Mouse (Mus musculus) fibroblast of lung, adult 2 months (primary cell): ENCODE data around the gene Phf20.
"Not testable (repeated sequence)": the region's sequence is repeated elsewhere in the genome, so short reads cannot be mapped to it uniquely, and the experiment has no call there.

Experiments
- DNase-seq: peaks from one replicate; pipeline ENCODE4 v3.0.0-alpha.2; 2011; ENCODE audit warnings: low read depth

Gene Phf20

DNA sequence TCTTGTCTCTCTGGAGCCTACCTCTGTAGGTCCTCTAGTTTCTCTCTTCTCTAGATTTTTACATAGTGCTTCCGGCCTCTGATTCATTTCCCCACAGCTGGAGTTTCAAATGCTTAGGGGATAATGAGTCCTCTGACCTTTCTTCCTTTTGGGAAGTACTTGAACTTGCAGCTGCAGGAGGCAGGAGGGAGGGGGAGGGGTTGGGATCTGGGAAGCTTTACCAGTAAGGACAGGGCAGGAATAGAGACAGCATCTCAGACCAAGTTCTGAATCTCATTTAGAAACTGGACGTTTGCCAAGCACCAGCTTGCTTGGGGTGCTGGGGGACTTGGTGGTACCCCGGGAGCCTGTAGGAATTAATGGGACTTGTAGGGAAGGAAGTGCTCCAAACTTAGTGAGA lies 3.7 kb downstream of the Phf20 start:
- DNase-seq, result no peak

DNA sequence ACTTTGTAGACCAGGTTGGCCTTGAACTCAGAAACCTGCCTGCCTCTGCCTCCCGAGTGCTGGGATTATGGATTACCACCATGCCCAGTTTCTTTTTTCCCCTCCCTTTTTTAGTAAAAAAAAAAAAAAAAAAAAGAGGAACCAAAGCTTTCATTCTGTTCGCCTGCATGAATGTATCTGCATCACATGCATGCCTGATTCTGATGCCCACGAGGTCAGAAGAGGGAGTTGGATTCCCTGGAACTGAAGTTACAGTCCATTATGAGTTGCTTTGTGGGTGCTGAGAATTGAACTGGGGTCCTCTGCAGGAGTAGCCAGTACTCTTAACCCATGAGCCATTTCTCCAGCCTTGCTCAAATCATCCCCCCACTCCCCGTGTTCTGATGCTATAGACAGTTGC lies 5.2 kb downstream of the Phf20 start:
- no peak for DNase-seq

DNA sequence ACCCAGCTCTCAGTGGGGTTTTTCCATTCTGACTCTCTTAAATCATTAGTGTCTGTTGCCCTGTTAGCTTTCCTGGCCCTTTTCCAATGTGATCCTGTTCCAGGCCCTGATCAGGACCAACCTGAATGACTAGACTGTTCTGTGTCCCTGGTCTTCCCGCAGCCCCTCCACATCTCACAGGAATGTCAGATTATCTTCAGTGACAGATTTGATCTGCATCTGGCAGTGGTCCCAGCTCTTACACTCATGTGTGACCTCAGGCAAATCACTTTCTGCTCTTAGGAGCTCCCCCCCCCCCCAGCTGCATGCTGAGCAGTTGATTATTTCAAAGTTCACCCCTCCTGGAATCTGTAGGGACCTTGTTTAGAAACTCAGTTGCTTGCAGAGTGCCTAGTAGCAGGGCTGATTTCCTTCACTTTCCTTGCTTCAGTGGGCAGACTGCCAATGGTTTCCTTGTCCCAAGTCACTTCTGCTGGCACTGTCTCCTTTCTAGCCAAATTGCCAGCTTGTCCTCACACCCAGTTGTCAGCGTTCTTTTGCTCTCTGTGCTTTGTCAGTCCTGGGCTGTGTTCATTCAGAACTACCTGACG lies 6.7 kb downstream of the Phf20 start:
- peak; percentile 51 for DNase-seq

DNA sequence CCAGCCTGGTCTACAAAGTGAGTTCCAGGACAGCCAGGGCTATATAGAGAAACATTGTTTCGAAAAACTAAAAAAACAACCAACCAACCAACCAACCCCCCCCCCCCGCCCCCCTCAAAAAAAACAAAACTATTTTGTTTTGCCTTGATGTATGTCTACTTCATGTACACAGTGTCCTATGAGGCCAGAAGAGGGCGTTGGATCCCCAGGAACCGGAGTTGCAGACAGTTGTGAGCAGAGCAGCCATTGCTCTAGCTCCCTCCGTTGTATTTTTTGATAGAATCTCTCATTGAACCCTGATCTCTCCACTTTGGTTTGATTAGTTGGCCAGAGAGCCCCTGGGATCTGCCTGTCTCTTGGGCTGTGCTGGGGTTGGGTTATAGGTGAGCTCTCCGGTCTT lies 7.7 kb downstream of the Phf20 start:
- no peak for DNase-seq

DNA sequence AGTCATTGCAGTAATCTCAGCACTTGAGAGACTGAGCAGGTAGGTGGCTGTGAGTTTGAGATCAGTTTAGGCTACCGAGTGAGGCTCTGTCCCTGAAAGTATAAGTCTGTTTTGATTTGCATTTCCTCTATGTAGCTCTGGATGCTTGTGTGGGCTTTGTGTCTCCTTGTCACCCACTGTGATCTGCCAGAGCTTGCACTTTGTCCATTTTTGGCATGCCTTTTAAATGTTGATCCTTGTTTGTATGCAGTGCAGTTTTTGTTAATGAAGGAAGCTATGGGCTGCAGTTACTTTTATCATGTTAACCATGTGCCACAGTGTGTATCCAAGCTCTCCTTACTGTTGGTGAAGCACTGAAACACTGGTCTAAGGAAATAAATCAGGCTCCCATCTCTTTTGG lies 21.5 kb downstream of the Phf20 start:
- DNase-seq, result no peak

DNA sequence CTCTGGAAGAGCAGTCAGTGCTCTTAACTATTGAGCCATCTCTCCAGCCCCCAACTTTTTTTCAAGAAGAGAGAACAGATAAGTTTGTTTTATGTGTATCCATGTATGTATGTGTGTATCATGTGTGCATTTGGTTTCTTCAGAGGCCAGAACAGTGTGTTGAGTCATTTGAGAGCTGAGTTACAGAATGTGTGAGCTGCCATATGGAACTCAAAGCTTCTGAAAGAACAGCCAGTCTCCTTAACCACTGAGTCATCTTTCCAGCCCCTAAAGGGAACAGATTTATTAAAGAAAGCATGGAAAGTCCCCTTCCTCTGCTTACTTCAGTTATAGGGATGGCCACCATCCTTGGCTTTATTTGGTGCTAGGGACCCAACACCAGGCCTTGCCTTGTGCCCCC lies 25.8 kb downstream of the Phf20 start:
- DNase-seq, result no peak

DNA sequence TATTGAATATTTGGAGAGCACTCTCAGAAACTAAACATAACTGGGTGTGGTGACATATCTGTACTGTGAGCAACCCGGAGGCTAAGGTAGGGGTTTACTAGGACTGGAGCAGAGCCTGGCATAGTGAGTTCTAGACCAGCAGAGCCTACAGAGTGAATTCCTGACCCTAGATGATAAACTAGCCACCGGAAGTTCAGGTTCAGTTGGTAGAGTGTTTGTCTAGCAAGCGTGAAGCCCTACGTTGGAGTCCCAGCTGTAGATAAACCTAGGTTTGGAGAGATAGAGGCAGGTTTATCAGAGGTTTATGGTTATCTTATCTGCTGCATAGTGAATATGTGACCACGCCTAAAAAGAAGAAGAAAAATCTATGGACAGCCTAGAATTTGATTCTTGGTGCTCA lies 27.8 kb downstream of the Phf20 start:
- DNase-seq, result no peak

DNA sequence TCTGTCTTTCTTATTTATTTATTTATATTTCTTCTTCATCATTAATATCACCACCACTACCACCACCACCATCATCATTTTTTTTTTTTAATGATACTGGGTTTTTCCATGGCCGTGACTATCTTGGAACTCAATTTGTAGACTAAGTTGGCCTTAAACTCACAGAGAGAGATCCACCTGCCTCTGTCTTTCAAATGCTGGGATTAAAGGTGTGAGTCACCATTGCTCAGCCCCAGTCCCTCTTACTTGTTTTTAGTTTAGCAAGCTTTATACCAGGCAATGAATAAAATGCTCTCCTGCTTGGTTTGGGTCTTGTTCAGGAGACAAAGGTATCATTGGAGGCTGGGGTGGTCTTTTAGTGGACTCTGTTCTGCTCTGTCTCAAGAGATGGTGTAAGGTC lies 31.4 kb downstream of the Phf20 start:
- DNase-seq, result no peak

DNA sequence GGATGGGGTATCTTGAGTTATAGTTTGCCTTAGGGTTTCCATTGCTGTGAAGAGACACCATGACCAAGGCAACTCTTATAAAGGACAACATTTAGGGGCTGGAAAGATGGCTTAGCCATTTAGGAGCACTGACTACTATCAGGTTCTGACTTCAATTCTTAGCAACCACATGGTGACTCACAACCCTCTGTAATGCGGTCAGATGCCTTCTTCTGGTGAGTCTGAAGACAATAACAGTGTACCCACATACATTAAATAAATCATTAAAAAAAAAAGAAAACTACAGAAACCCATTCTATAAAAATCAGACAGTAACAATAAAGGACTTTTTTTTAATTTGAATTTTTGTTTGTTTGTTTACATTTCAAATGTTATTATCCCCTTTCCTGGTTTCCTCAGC lies 32.9 kb downstream of the Phf20 start:
- DNase-seq, result no peak

DNA sequence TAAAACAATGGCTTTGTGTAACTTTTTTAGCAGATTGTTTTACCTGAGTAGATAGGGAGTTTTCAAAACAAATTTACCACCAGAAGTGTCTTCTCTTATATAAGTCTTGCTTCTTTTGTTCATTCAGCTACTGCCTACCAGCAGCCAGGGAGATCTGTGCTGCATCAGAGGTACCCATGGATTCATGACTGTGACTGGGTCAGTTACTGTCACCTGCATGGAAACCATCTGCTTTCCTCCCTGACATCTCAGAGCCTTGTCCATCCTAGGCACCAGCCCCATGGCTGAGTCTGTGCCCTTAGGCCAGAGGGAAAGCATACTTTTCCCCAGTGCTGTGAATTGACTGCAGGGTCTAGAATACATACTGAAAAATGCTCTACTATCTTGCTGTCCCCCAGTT lies 35.1 kb downstream of the Phf20 start:
- no peak for DNase-seq

DNA sequence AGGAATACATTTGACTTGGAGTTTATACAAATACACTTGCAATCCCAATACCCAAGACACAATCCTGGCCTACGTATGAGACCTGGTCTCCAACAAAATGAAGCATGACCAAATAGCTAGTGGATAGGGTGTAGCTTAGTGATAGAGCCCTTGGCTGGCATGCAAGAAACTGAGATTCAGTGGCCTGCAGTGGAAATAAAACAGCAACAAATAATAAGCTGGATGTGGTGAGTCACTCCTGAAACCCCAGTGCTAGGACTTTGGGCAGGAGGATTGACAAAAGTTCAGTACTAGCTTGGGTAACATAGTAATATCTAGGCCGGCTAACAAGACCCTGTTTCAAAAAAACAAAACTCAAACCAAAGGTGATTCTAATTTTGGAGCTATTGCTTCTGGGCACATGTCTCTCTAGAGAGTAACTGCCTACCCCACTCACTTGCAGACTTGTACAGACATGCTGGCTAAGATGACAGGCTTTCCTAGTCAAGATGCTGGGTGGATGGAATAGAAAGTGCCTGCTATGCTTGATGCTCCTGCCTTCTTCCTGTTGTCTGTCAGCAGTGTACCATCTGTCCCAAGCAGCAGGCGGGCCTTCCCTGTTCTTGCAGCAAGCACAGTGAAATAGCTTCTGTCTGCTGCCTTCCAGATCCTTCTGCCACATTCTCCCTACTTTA lies 37.1 kb downstream of the Phf20 start:
- DNase-seq, result peak; percentile 51

DNA sequence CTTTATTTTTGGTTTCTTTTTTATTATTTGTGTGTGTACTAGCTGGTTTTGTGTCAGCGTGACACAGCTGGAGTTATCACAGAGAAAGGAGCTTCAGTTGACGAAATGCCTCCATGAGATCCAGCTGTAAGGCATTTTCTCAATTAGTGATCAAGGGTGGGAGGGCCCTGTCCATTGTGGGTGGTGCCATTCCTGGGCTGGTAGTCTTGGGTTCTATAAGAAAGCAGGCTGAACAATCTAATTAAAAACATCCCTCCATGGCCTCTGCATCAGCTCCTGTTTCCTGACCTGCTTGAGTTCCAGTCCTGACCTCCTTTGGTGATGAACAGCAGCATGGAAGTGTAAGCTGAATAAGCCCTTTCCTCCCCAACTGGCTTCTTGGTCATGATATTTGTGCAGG lies 37.8 kb downstream of the Phf20 start:
- not testable (repeated sequence) for DNase-seq

DNA sequence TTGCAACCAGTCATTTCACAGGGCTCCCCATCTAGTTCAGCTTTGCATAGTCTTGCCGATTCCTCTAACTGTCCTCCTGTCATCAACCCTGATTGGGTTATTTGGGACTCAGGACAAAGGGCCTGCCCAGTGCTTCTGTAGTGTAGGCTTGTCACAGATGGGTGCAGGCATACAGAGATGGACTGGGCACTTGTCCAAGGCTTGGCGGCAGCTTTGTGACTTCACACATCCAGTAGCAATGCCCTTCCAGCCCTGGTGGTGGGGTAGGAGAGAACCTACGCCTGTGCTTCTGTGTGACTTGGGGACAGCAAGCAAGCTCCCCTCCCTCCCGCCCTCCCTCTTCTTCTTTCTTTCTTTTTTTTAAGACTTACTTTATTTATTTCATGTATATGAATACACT lies 39.6 kb downstream of the Phf20 start:
- DNase-seq, result no peak

DNA sequence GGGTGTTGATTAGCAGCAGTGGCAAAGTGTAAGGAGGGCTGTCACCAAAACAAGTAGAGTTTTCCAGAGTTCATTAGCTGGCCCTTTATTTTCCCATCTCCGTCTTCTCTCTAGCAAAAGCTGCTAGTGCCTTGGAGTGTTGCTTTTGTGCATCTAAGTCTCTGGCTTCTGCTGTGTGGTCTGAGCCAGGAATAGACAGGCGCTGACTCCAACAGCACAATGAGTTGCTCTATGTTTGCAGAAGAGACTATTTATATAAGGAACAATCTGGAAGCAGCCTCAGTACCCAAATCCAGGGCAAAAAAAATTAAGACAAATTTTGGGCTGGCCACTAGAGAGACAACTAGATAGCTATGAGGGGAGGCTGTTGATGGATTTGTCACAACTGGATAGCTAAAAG lies 45.4 kb downstream of the Phf20 start:
- no peak for DNase-seq

DNA sequence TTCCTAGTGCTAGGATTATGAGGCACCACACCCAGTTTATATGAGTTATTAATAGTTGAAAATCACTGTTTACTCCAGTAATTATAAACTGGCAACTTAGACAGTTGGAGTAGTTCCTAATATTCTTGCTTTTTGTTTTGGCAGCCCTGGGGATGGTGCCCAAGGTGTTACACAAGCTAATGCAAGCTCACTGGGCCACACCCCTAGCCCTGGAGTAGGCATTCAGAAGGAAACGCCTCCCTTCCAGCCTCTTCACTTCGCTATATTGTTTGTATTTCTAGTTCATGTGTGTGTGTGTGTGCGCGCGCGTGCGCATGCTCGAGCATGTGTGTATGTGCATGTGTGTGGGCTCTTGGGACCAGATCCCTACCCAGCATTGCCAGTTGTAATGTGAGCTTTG lies 46.7 kb downstream of the Phf20 start:
- DNase-seq, result no peak

DNA sequence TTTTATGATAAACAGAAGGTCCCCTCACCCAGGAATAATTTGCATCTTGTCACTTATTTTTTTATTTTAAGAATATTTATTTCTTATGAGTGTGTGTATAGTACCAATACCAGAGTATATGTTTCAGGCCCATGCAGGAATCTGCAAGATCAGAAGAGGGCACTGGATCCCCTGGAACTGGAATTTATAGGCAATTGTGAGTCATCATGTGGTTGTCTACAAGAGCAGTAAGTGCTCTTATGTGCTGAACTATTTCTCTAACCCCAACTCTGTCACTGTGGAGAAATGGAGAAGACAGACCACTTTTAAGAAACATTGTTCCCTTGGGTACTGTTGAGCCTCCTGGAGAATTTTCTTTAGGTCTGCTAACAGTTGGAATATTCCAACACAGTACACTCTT lies 51.3 kb downstream of the Phf20 start:
- DNase-seq, result no peak

DNA sequence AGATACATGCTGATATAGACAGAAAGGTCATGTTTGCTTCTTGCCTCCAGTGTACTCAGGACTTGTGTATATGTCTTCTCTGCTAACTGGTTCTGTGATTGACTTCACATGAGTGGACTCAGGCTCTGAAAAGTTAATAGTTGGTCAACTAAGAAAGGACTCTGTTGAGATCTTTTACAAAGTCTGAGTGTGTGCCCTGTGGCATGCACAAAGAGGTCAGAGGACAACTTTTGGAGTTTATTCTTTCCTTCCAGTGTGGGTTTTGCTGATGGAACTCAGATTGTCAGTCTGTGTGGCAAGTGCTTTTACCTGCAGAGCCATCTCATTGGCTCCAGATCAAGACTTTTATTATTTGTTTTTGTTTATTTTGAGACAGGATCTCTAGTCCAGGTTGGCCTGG lies 54.5 kb downstream of the Phf20 start:
- DNase-seq, result no peak

DNA sequence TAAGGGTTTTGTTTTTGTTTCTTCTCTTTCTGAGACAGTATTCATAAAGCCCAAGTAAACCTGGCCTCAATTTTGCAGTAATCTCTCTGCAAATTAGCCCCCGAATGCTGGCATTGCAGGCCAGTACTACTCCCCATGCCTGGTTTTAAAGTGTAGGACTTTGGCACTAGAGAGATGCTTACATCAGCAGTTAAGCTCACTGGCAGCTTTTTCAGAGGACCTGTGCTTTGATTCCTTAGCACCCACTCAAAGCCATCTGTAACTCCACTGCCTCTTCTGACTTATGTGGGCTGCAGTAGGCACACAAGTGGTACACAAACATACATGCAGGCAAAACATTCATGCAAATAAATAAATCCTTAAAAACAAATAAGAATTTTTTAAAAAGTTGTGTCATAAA lies 55.0 kb downstream of the Phf20 start:
- DNase-seq, result no peak

DNA sequence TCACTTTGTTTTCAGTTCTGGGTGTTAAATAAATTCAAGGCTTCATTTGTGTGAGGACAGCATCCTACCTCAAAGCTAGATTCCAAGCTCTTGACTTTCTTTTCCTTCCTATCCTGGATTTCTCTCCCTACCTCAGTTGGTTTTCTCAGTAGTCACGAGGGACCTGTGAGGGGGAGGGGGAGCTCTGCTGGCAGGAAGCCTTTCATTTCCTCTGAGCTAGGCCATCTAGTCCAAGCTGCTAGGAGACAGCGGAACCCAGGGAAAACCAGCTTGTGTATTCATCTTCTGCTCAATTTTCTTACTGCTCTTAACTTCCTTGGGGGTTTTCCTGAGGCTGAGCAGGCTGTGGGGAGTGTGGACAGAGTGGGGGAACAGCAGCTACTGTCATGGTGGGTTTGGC lies 60.8 kb downstream of the Phf20 start:
- DNase-seq, result no peak

DNA sequence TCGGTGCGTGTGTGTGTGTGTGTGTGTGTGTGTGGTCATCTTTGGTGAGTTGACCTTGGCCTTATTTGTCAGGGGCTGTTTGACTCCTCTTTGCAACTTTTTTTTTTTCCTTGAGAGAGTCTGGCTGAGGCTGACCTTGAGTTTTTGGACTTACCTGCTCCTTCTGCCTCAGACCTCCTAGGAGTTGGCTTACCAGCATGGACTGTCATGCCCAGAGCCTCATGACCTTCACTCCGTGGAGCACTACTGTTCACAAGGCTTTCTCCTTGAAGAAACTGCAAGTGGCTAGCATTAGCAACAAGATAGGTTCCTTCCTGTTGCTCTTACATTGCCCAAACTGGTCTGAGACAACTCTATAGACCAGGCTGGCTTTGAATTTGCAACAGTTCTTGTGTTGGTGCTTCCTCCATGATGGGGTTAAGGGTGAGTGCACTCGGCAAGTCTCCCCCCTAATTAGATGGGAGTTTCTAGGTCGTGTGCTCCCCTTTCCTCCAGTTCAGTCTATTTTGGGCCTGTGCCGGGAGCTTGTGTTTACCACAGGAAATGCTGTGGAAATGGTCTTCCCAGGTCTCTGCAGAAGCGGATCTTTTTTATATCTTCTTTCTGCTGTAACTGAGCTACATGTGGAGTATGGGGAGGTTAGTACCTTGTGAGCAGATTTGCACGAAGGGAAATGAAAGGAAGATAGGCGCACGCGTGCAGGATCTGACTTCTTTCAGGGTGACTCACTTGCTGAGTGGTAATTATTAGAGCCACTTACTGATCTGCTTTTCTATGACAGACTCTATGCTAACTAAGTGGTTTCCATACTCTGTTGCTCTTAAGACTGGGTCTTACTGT lies 61.9 kb downstream of the Phf20 start:
- DNase-seq, result no peak

DNA sequence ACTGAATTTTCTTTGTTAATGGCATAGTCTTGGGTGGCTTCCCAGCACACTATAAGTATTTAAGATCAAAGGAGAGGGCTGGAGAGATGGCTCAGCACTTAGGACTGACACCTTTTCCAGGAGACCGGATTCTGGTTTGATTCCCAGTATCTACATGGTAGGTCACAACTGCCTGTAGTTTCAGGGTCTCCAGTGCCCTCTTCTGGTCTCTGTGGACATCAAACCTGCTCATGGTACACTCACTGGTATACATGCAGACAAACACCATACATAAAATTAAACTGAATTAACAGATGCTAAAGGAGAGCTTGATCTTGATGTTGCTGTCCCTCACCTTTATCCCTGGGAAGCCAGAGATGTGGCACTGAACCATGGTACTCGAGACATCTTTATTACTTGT lies 64.7 kb downstream of the Phf20 start:
- no peak for DNase-seq

DNA sequence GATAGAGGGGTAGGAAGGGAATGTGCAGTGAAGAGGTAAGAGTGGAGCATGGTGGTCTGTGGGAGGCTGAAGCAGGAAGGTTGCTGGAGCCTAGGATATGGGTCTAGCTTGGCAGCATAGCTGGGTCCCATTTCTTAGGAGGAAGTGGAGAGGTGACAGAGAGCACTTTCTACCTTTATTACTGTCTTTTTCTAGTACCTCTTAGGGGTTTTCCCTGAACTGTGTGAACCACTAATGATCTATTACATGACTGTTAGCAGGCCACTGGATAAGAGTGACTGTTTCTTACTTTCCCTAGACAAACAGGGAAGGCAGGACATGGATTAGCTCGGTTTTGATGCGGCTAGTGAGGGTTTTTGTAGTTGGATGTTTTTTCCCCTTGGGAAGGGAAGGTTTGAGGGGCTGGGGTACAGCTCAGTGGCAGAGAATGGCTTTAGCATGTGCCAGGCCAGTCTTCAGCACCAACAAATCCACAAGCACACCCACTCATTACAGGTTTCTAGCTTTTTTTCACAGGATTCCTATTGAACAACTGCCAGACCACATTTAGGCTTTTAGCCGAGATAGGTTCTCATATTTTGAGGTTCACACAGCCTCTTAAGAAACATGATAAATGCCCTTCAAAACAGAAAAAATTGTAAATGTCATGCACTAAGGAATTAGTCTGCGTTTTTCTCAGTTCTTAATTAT lies 67.1 kb downstream of the Phf20 start:
- DNase-seq, result peak; percentile 63

DNA sequence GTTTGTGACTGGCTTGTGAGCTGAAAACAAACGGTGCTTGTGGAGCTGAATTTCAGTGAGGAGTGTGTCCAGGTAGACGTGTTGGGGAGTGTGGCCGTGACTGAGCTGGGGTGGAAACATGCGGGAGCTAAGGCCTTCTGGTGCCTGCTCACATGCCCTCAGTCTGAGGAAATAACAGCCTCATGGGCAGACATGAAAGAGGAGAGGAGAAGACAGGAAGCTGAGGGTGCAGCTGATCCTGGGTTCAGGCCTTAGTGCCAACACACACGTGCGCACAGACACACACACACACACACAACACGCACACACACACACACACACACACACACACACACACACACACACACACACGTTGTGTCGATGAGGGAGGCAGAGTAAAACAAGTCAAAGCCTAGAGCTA lies 71.4 kb downstream of the Phf20 start:
- DNase-seq, result no peak
